Mouse (Mus musculus): ENCODE measurements at regions not wholly inside any gene's neighbourhood (a gene's known extent, or its start where the extent isn't known, plus 50 kb on each side); places are given as distances from the start of the nearest gene placed in this dataset.

DNA sequence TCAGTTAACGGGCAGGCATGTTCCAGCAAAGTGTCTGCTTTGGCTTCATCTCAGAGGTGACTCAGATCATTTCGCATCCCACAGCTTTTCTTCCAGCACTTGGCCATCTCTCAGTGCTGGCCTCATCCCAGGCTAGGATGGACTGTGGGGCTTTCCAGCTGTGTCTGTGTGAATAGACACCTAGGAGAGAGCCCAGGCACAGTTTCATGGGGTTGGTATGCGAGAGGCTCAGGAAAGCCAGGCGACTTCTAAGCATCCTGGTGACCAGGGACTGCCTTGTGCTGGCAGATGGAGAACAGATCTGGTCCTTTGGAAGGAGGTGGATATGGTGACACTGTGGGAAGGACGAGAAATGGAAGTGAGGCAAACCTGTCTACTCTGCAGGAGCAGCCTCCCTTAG is 182.9 kb downstream of the Cd83 start:
- TF ChIP-seq CTCF (IDR thresholded peaks at IDR 0.05; ENCODE audit: borderline replicate concordance, insufficient read depth, low read depth, low read length) (no peak), POLR2A (IDR thresholded peaks at IDR 0.05; ENCODE audit: borderline replicate concordance, insufficient read depth, low read length) (no peak)

Data from cerebellum, adult 2 months (tissue).